Mouse (Mus musculus) heart, adult 2 months (tissue): ENCODE results near the gene Rela. TPM values are rescaled to one million over a fixed set of nuclear protein-coding genes. Genes with fewer than 3 reads are reported as not detected.

Experiments used
- DNase-seq, 2 experiments: peaks; one replicate each; pipeline ENCODE4 v3.0.0; 2021
- H3K27ac ChIP-seq: fragments of 200-600 bp; 2 replicates; pipeline ENCODE4 v1.8.1; 2022
- H3K27me3 ChIP-seq: fragments of 200-500 bp; 2 replicates; pipeline ENCODE4 v1.6.1; 2012; ENCODE audit warnings: mild to moderate bottlenecking, low read length, inconsistent platforms, mixed read lengths; ENCODE audit not compliant: control insufficient read depth, insufficient read depth
- H3K36me3 ChIP-seq: fragments of 200-500 bp; 2 replicates; pipeline ENCODE4 v1.6.1; 2012; ENCODE audit warnings: low read length, inconsistent platforms; ENCODE audit not compliant: control insufficient read depth, insufficient read depth
- H3K4me1 ChIP-seq: fragments of 200-500 bp; 2 replicates; pipeline ENCODE4 v1.6.1; 2011; ENCODE audit warnings: low read length; ENCODE audit not compliant: control insufficient read depth, insufficient read depth
- H3K4me3 ChIP-seq: fragments of 200-600 bp; 2 replicates; pipeline ENCODE4 v1.8.1; 2022
- H3K79me2 ChIP-seq: fragments of 200-500 bp; replicated peaks from 2 replicates; pipeline ENCODE4 v1.6.1; 2012; ENCODE audit warnings: mild to moderate bottlenecking, inconsistent platforms, low read length, moderate library complexity, mixed read lengths; ENCODE audit not compliant: control insufficient read depth, insufficient read depth
- H3K9ac ChIP-seq: fragments of 200-500 bp; 2 replicates; pipeline ENCODE4 v1.6.1; 2012; ENCODE audit warnings: low read depth, mild to moderate bottlenecking, control low read depth, inconsistent platforms, low read length, mixed read lengths
- CTCF ChIP-seq: fragments of 200-600 bp; IDR thresholded peaks from 2 replicates; pipeline ENCODE4 v1.8.1; 2022; ENCODE audit warnings: antibody characterized with exemption, mild to moderate bottlenecking, moderate library complexity
- EP300 ChIP-seq: fragments of 200-500 bp; IDR thresholded peaks from 2 replicates; pipeline ENCODE4 v1.6.1; 2011; ENCODE audit warnings: low read depth, low read length, control low read depth; ENCODE audit not compliant: insufficient read depth
- POLR2A ChIP-seq: fragments of 200-500 bp; IDR thresholded peaks from 2 replicates; pipeline ENCODE4 v1.6.1; 2011; ENCODE audit warnings: mild to moderate bottlenecking, low read depth, low read length, control low read depth; ENCODE audit not compliant: insufficient read depth
- WGBS: fragments of 180-500 bp; shearing (Covaris S2); methylation state at CpG from one replicate; pipeline ENCODE4 v1.1.7; 2018; 5-methylcytosine and 5-hydroxymethylcytosine counted together
- intact Hi-C: fragments of 180-260 bp; cut with DNase I; formaldehyde crosslinking; loops from one replicate; pipeline ENCODE4 v1.15.1; 2025
- microRNA-seq, 2 experiments: library from miRNA; unstranded; fragments of <30 nt; microRNA quantifications; one replicate each; pipeline ENCODE4 v1.2.0; 2021
- polyA plus RNA-seq: library from polyadenylated mRNA; depleted of rRNA; stranded (reverse); fragments of >200 nt; gene quantifications from 2 replicates; pipeline ENCODE4 v1.2.3, GENCODE M21; 2012; rRNA removed
- total RNA-seq, 2 experiments: library from RNA; stranded (reverse); gene quantifications; 2 replicates each; pipeline ENCODE4 v1.2.3; 2021

The Rela gene
- total and polyA plus RNA-seq, 3 experiments: 26.8 to 57.2 (median 32.5) TPM

DNA sequence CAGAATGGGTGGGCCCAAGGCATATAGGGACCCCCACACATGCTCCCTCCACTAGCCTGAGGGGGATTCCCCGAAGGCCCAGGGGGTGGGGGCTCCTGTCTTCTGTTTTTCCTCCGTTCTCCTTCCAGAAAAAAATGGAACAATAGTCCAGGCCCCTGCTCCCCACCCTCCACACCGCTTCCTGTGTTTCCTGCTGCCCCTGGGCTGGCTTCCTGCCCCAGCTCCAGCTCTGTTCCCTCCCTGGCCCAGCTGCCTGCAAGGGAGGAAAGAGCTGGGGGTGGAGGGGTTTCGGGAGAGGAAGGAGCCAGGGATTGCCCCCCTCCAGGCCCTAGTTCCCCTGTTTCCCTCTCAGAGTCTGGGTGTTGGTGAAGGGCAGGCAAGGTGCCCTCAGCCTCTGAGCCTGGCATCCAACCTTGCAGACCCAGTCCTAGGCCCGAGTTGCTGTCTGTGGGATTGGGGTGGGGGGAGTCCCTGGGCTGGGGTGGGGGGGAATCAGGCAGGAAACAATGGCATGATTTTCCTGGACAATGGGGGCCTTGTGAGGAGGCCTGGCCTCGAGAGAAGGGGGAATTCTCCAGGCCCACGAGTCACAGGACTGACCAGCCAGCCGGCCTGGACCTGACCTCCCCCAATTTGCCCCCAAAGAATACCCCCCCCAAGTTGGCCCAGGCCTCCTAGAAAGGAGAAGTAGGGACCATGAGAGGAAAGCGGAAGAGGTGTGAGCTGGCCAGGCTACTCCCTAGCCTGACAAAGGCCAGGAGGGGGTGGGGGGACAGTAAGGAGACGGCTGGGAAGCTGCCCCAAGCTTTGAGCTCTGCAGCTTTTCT, 55.0 kb downstream of the Rela start:
- peak; percentile 79 to 88 for DNase-seq
- H3K36me3 ChIP-seq: no peaks in the 10 kb centered on the region; the same call in 1 of the 2 replicates
- intact Hi-C loops: loop anchor here (1.0 to 2.0 kb wide), 2 partner anchors 21 to 35 kb away; no protein-coding TSS in a partner anchor

GRCm38 (mm10) chr19:5692913-5693396, 55.7 kb downstream of the Rela start:
- peak; percentile 36 to 52 for DNase-seq
- Histone ChIP-seq H3K9ac (peak overlapping the region; percentile 56), H3K27me3 (no peaks in the 10 kb centered on the region), H3K27ac (peak overlapping the region; percentile 97), H3K79me2 (peaks cover 11% of the 10 kb centered on the region), H3K36me3 (no peaks in the 10 kb centered on the region; the same call in 1 of the 2 replicates), H3K4me3 (peak overlapping the region; percentile 94), H3K4me1 (peaks cover 13% of the 10 kb centered on the region)
- TF ChIP-seq POLR2A (peak; percentile 13; the same call in 1 of the 2 replicates), EP300 (no peak)
- 18% methylated on average over 10 of the region's 10 CpGs for WGBS
- intact Hi-C loops: loop anchor here (1.0 to 2.0 kb wide), 2 partner anchors 20 to 34 kb away; no protein-coding TSS in a partner anchor

More for the DNA sequence above, 55.0 kb downstream of the Rela start:
- H3K27ac ChIP-seq: peak overlapping the region; percentile 97
- 19% methylated on average over 10 of the region's 10 CpGs for WGBS
- peaks cover 17% of the 10 kb centered on the region for H3K4me1 ChIP-seq
- no peaks in the 10 kb centered on the region for H3K27me3 ChIP-seq
- peak overlapping the region; percentile 94 for H3K4me3 ChIP-seq
- peaks cover 11% of the 10 kb centered on the region for H3K79me2 ChIP-seq
- TF ChIP-seq POLR2A (0 out of 2 replicates have a peak, but pooled peaks have one; percentile 33), EP300 (peak; percentile 60; the same call in 1 of the 2 replicates), CTCF (no peak)
- H3K9ac ChIP-seq: peak overlapping the region; percentile 78

DNA sequence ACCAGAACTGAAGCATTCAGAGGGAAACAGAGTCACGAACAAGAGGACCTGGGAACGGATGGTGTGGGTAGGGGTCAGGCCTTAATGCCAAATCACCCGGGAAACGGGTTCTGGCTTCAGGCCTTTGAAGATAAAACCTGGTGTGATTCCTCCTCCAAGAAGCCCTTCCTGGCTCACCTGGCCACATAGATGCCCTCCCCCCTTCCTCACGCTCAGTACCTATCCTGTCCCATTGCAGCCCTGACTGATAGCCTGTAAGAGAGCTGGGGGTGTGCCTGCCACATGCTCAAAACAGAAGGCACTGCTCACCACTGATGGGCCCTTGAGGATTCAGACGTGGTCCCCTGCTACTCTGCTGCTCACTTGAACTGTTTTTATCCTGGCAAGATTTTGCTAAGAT, 56.5 kb downstream of the Rela start:
- H3K4me3 ChIP-seq: peak overlapping the region; percentile 94
- H3K4me1 ChIP-seq: peaks cover 13% of the 10 kb centered on the region
- H3K79me2 ChIP-seq: peaks cover 11% of the 10 kb centered on the region
- TF ChIP-seq EP300 (no peak), POLR2A (no peak), CTCF (no peak)
- intact Hi-C loops: loop anchor here (2.0 kb wide), 1 partner anchor 19 kb away; no protein-coding TSS in a partner anchor
- peak overlapping the region; percentile 56; the same call in 1 of the 2 replicates for H3K9ac ChIP-seq
- WGBS: 55% methylated on average over 6 of the region's 6 CpGs
- no peaks in the 10 kb centered on the region for H3K27me3 ChIP-seq
- H3K36me3 ChIP-seq: no peaks in the 10 kb centered on the region; the same call in 1 of the 2 replicates
- peak overlapping the region; percentile 97 for H3K27ac ChIP-seq
- no peak for DNase-seq

GRCm38 (mm10) chr19:5695849-5696462, 58.7 kb downstream of the Rela start:
- H3K4me3 ChIP-seq: no peak overlapping the region
- 73% methylated on average over 41 of the region's 41 CpGs for WGBS
- H3K27me3 ChIP-seq: no peaks in the 10 kb centered on the region
- DNase-seq: no peak
- H3K4me1 ChIP-seq: peaks cover 13% of the 10 kb centered on the region
- H3K27ac ChIP-seq: no peak overlapping the region
- H3K9ac ChIP-seq: no peak overlapping the region
- H3K36me3 ChIP-seq: no peaks in the 10 kb centered on the region; the same call in 1 of the 2 replicates
- TF ChIP-seq EP300 (no peak), CTCF (no peak), POLR2A (no peak)
- intact Hi-C loops: loop anchor here (5.0 kb wide), 1 partner anchor 171 kb away; no protein-coding TSS in a partner anchor
- H3K79me2 ChIP-seq: peaks cover 5% of the 10 kb centered on the region

Small RNA genes lying within 50 kb of the gene (microRNA-seq; reads per million reads assigned to microRNA genes)
- 0 reads per million in 2 experiments for gene Mir6987

Other genes starting within 250 kb of the Rela start
- 10 to 100 TPM; 47.3 to 51.8 TPM for gene Sart1, start 248.8 kb upstream of the Rela start, total RNA-seq
- gene Sart1, start 248.8 kb upstream of the Rela start, polyA plus RNA-seq: 10.6 and 22.1 TPM in 2 replicates
- under 1 TPM; 0.39 to 0.52 TPM for gene Tsga10ip, start 235.0 kb upstream of the Rela start, total RNA-seq
- gene Tsga10ip, start 235.0 kb upstream of the Rela start, polyA plus RNA-seq: 0.08 TPM in 1 of 2 replicates, not detected in the other
- gene Drap1, start 212.5 kb upstream of the Rela start, total RNA-seq: 100 to 1,000 TPM; 278 to 344 TPM
- gene Drap1, start 212.5 kb upstream of the Rela start, polyA plus RNA-seq: 175 and 189 TPM in 2 replicates
- 10 to 100 TPM; 32.9 TPM for gene AI837181, start 212.3 kb upstream of the Rela start, total RNA-seq
- 55.4 and 59.5 TPM in 2 replicates for gene AI837181, start 212.3 kb upstream of the Rela start, polyA plus RNA-seq
- not detected for gene Fosl1, start 189.9 kb upstream of the Rela start, total RNA-seq
- gene Fosl1, start 189.9 kb upstream of the Rela start, polyA plus RNA-seq: 0.12 TPM in 1 of 2 replicates, not detected in the other
- 1 to 10 TPM; 6.3 to 9.7 TPM for gene Ccdc85b, start 179.6 kb upstream of the Rela start, total RNA-seq
- gene Ccdc85b, start 179.6 kb upstream of the Rela start, polyA plus RNA-seq: 5.9 and 6.1 TPM in 2 replicates
- 10 to 100 TPM; 47.1 to 52.9 TPM for gene Fibp, start 176.9 kb upstream of the Rela start, total RNA-seq
- gene Fibp, start 176.9 kb upstream of the Rela start, polyA plus RNA-seq: 85.6 and 88.3 TPM in 2 replicates
- under 1 TPM; 0.32 to 0.42 TPM for gene Ctsw, start 169.0 kb upstream of the Rela start, total RNA-seq
- gene Ctsw, start 169.0 kb upstream of the Rela start, polyA plus RNA-seq: 0.67 and 2.0 TPM in 2 replicates
- 10 to 100 TPM in 1 of 2 experiments, 1 to 10 TPM in 1; 8.2 to 10.3 TPM for gene Efemp2, start 163.5 kb upstream of the Rela start, total RNA-seq
- 33.6 and 36.3 TPM in 2 replicates for gene Efemp2, start 163.5 kb upstream of the Rela start, polyA plus RNA-seq
- gene Mus81, start 149.1 kb upstream of the Rela start, total RNA-seq: 10 to 100 TPM; 18.6 to 21.6 TPM
- 36.4 and 38.6 TPM in 2 replicates for gene Mus81, start 149.1 kb upstream of the Rela start, polyA plus RNA-seq
- gene Cfl1, start 147.0 kb upstream of the Rela start, total RNA-seq: 100 to 1,000 TPM; 169 to 194 TPM
- 160 and 206 TPM in 2 replicates for gene Cfl1, start 147.0 kb upstream of the Rela start, polyA plus RNA-seq
- gene 1700020D05Rik, start 133.7 kb upstream of the Rela start, total RNA-seq: under 1 TPM; 0.82 to 0.89 TPM
- gene 1700020D05Rik, start 133.7 kb upstream of the Rela start, polyA plus RNA-seq: 0.70 and 0.85 TPM in 2 replicates
- gene Snx32, start 126.9 kb upstream of the Rela start, total RNA-seq: 1 to 10 TPM; 3.9 to 5.2 TPM
- gene Snx32, start 126.9 kb upstream of the Rela start, polyA plus RNA-seq: 11.4 and 13.0 TPM in 2 replicates
- not detected for gene Ovol1, start 76.8 kb upstream of the Rela start, total RNA-seq
- 0.04 TPM in 1 of 2 replicates, not detected in the other for gene Ovol1, start 76.8 kb upstream of the Rela start, polyA plus RNA-seq
- 1 to 10 TPM; 3.0 to 3.3 TPM for gene Ap5b1, start 69.5 kb upstream of the Rela start, total RNA-seq
- gene Ap5b1, start 69.5 kb upstream of the Rela start, polyA plus RNA-seq: 3.0 and 3.1 TPM in 2 replicates
- 10 to 100 TPM; 50.2 to 58.6 TPM for gene Rnaseh2c, start 35.6 kb upstream of the Rela start, total RNA-seq
- 18.7 and 37.1 TPM in 2 replicates for gene Rnaseh2c, start 35.6 kb upstream of the Rela start, polyA plus RNA-seq
- gene Kat5, start 27.2 kb upstream of the Rela start, total RNA-seq: 10 to 100 TPM; 27.0 to 27.5 TPM
- 36.1 and 56.9 TPM in 2 replicates for gene Kat5, start 27.2 kb upstream of the Rela start, polyA plus RNA-seq
- gene Sipa1, start 26.2 kb downstream of the Rela start, total RNA-seq: 10 to 100 TPM; 19.9 to 23.5 TPM
- 37.7 and 39.9 TPM in 2 replicates for gene Sipa1, start 26.2 kb downstream of the Rela start, polyA plus RNA-seq
- 10 to 100 TPM; 20.8 to 23.2 TPM for gene Map3k11, start 51.3 kb downstream of the Rela start, total RNA-seq
- 31.5 and 31.9 TPM in 2 replicates for gene Map3k11, start 51.3 kb downstream of the Rela start, polyA plus RNA-seq
- gene Pcnx3, start 51.4 kb downstream of the Rela start, total RNA-seq: 10 to 100 TPM; 17.5 to 18.6 TPM
- gene Pcnx3, start 51.4 kb downstream of the Rela start, polyA plus RNA-seq: 33.6 and 40.1 TPM in 2 replicates
- not detected for gene Kcnk7, start 66.9 kb downstream of the Rela start, total RNA-seq
- gene Kcnk7, start 66.9 kb downstream of the Rela start, polyA plus RNA-seq: not detected in 2 replicates
- 100 to 1,000 TPM; 128 to 137 TPM for gene Ehbp1l1, start 88.8 kb downstream of the Rela start, total RNA-seq
- 100 and 121 TPM in 2 replicates for gene Ehbp1l1, start 88.8 kb downstream of the Rela start, polyA plus RNA-seq
- gene Fam89b, start 92.2 kb downstream of the Rela start, total RNA-seq: 10 to 100 TPM; 24.2 to 26.3 TPM
- gene Fam89b, start 92.2 kb downstream of the Rela start, polyA plus RNA-seq: 75.7 and 80.7 TPM in 2 replicates
- gene Ltbp3, start 103.4 kb downstream of the Rela start, total RNA-seq: 10 to 100 TPM; 30.7 to 34.2 TPM
- 61.3 and 61.5 TPM in 2 replicates for gene Ltbp3, start 103.4 kb downstream of the Rela start, polyA plus RNA-seq
- gene Scyl1, start 133.9 kb downstream of the Rela start, total RNA-seq: 10 to 100 TPM; 57.2 to 70.0 TPM
- 95.6 and 113 TPM in 2 replicates for gene Scyl1, start 133.9 kb downstream of the Rela start, polyA plus RNA-seq
- gene Frmd8, start 237.8 kb downstream of the Rela start, total RNA-seq: 1 to 10 TPM; 7.7 to 8.4 TPM
- gene Frmd8, start 237.8 kb downstream of the Rela start, polyA plus RNA-seq: 7.0 and 9.3 TPM in 2 replicates
- 1 to 10 TPM; 2.8 TPM for gene Slc25a45, start 240.3 kb downstream of the Rela start, total RNA-seq
- gene Slc25a45, start 240.3 kb downstream of the Rela start, polyA plus RNA-seq: 7.9 and 8.2 TPM in 2 replicates